Mouse (Mus musculus) midbrain, embryonic 16.5 days (tissue): ENCODE data around the gene Glul. TPM values are rescaled to one million over a fixed set of nuclear protein-coding genes. Genes with fewer than 3 reads are reported as not detected.

ENCODE experiments used
- ATAC-seq: fragments of 200-750 bp; cut with Nextera tagmentation; 2 replicates; pipeline ENCODE4 v1.8.0; 2017; ENCODE audit warnings: moderate TSS enrichment
- H3K27ac ChIP-seq: fragments of 300-500 bp; sonication (generic); 2 replicates; pipeline ENCODE4 v1.5.1; 2014; ENCODE audit warnings: mild to moderate bottlenecking, low read length, mixed read lengths
- H3K27me3 ChIP-seq: fragments of 300-500 bp; sonication (generic); 2 replicates; pipeline ENCODE4 v1.6.1; 2014; ENCODE audit warnings: low read depth, low read length, mixed read lengths; ENCODE audit not compliant: control insufficient read depth, insufficient read depth
- H3K36me3 ChIP-seq: fragments of 300-500 bp; sonication (generic); 2 replicates; pipeline ENCODE4 v1.6.1; 2014; ENCODE audit warnings: mild to moderate bottlenecking, low read length, moderate library complexity, mixed read lengths; ENCODE audit not compliant: control insufficient read depth, insufficient read depth
- H3K4me1 ChIP-seq: fragments of 300-500 bp; sonication (generic); 2 replicates; pipeline ENCODE4 v1.6.1; 2014; ENCODE audit warnings: mild to moderate bottlenecking, low read length, mixed read lengths; ENCODE audit not compliant: control insufficient read depth, insufficient read depth
- H3K4me2 ChIP-seq: fragments of 300-500 bp; sonication (generic); 2 replicates; pipeline ENCODE4 v1.6.1; 2014; ENCODE audit warnings: mild to moderate bottlenecking, low read length, mixed read lengths
- H3K4me3 ChIP-seq: fragments of 300-500 bp; sonication (generic); 2 replicates; pipeline ENCODE4 v1.5.1; 2014; ENCODE audit warnings: low read depth, mild to moderate bottlenecking, low read length, moderate library complexity, mixed read lengths
- H3K9ac ChIP-seq: fragments of 300-500 bp; sonication (generic); 2 replicates; pipeline ENCODE4 v1.6.1; 2014; ENCODE audit warnings: low read depth, low read length, mixed read lengths
- H3K9me3 ChIP-seq: fragments of 300-500 bp; sonication (generic); replicated peaks from 2 replicates; pipeline ENCODE4 v1.6.1; 2014; ENCODE audit warnings: mild to moderate bottlenecking, low read length, mixed read lengths; ENCODE audit not compliant: control insufficient read depth, poor library complexity, severe bottlenecking
- WGBS: fragments of 180-500 bp; shearing (Covaris S2); extraction: QIAGEN DNeasy Blood & Tissue Kit; methylation state at CpG from one replicate; pipeline ENCODE4 v1.1.7; 2014; 5-methylcytosine and 5-hydroxymethylcytosine counted together
- polyA plus RNA-seq: library from polyadenylated mRNA; unstranded; fragments of >200 nt; fragmentation: Nextera tagmentation; extraction: Ambion mirVana; gene quantifications from 2 replicates; pipeline ENCODE4 v1.2.1, GENCODE M21; 2015

Gene Glul
- polyA plus RNA-seq, 1 experiment from 2014 or later, result 159 TPM

- peaks cover 2% of the 10 kb centered on the region; the same call in 1 of the 2 replicates for H3K4me1 ChIP-seq
- no peaks in the 10 kb centered on the region for H3K9me3 ChIP-seq
- no peak overlapping the region for H3K27ac ChIP-seq
- H3K4me2 ChIP-seq, result no peak overlapping the region
- H3K36me3 ChIP-seq, result no peaks in the 10 kb centered on the region
- no peak overlapping the region for H3K4me3 ChIP-seq
- ATAC-seq, result no peak
- no peak overlapping the region for H3K9ac ChIP-seq
- peaks cover 4% of the 10 kb centered on the region; the same call in 1 of the 2 replicates for H3K27me3 ChIP-seq
- 64% methylated on average over 8 of the region's 8 CpGs for WGBS
Observed at GRCm38 (mm10) chr1:153894201-153894893, 5.4 kb upstream of the Glul start.

- 36% methylated on average over 5 of the region's 5 CpGs for whole genome bisulfite sequencing
Observed at GRCm38 (mm10) chr1:153894979-153895378, 4.8 kb upstream of the Glul start.

GRCm38 (mm10) chr1:153897196-153897595, 2.5 kb upstream of the Glul start:
- H3K4me1 ChIP-seq, result peaks cover 14% of the 10 kb centered on the region

More at GRCm38 (mm10) chr1:153894979-153895378, 4.8 kb upstream of the Glul start:
- peaks cover 4% of the 10 kb centered on the region; the same call in 1 of the 2 replicates for H3K27me3 ChIP-seq
- H3K9me3 ChIP-seq, result no peaks in the 10 kb centered on the region
- peaks cover 2% of the 10 kb centered on the region; the same call in 1 of the 2 replicates for H3K4me1 ChIP-seq
- H3K9ac ChIP-seq, result no peak overlapping the region
- no peak overlapping the region for H3K4me3 ChIP-seq
- no peak overlapping the region for H3K4me2 ChIP-seq
- H3K36me3 ChIP-seq, result no peaks in the 10 kb centered on the region
- H3K27ac ChIP-seq, result no peak overlapping the region
- ATAC-seq, result peak; percentile 10; the same call in 1 of the 2 replicates

GRCm38 (mm10) chr1:153898989-153899730, 584 bp upstream of the Glul start:
- 9% methylated on average over 22 of the region's 22 CpGs for WGBS
- Histone ChIP-seq H3K27ac (peak overlapping the region; percentile 99), H3K9me3 (no peaks in the 10 kb centered on the region), H3K4me3 (peak overlapping the region; percentile 77), H3K9ac (peak overlapping the region; percentile 95), H3K27me3 (no peaks in the 10 kb centered on the region), H3K36me3 (peaks cover 7% of the 10 kb centered on the region), H3K4me1 (peaks cover 25% of the 10 kb centered on the region), H3K4me2 (peak overlapping the region; percentile 91)
- ATAC-seq, result peak; percentile 70

More at GRCm38 (mm10) chr1:153897196-153897595, 2.5 kb upstream of the Glul start:
- no peak overlapping the region for H3K4me3 ChIP-seq
- no peak overlapping the region for H3K27ac ChIP-seq
- ATAC-seq, result no peak
- no peaks in the 10 kb centered on the region for H3K36me3 ChIP-seq
- H3K27me3 ChIP-seq, result peaks cover 4% of the 10 kb centered on the region; the same call in 1 of the 2 replicates
- 81% methylated on average over 8 of the region's 8 CpGs for WGBS
- no peaks in the 10 kb centered on the region for H3K9me3 ChIP-seq
- no peak overlapping the region for H3K4me2 ChIP-seq
- no peak overlapping the region for H3K9ac ChIP-seq

- H3K9ac ChIP-seq, result peak overlapping the region; percentile 95
- H3K27me3 ChIP-seq, result no peaks in the 10 kb centered on the region
- H3K36me3 ChIP-seq, result peaks cover 17% of the 10 kb centered on the region
- H3K27ac ChIP-seq, result peak overlapping the region; percentile 99
- H3K4me3 ChIP-seq, result peak overlapping the region; percentile 77
- peak; percentile 68 for ATAC-seq
- peaks cover 23% of the 10 kb centered on the region for H3K4me1 ChIP-seq
- H3K4me2 ChIP-seq, result peak overlapping the region; percentile 91
- 0% methylated on average over 36 of the region's 36 CpGs for WGBS
- no peaks in the 10 kb centered on the region for H3K9me3 ChIP-seq
Observed at GRCm38 (mm10) chr1:153900381-153900780, 637 bp downstream of the Glul start.

- Histone ChIP-seq H3K9ac (peak overlapping the region; percentile 95), H3K27me3 (no peaks in the 10 kb centered on the region), H3K4me3 (peak overlapping the region; percentile 77), H3K4me2 (peak overlapping the region; percentile 91), H3K9me3 (no peaks in the 10 kb centered on the region), H3K4me1 (peaks cover 23% of the 10 kb centered on the region), H3K27ac (peak overlapping the region; percentile 99), H3K36me3 (peaks cover 21% of the 10 kb centered on the region)
- WGBS, result 1% methylated on average over 25 of the region's 25 CpGs
- no peak for ATAC-seq
Observed at GRCm38 (mm10) chr1:153900860-153901730, 1.4 kb downstream of the Glul start.

GRCm38 (mm10) chr1:153903006-153903405, 3.3 kb downstream of the Glul start:
- Histone ChIP-seq H3K4me3 (no peak overlapping the region), H3K4me1 (peaks cover 23% of the 10 kb centered on the region), H3K36me3 (peaks cover 37% of the 10 kb centered on the region), H3K4me2 (peak overlapping the region; percentile 38), H3K9me3 (no peaks in the 10 kb centered on the region), H3K27me3 (no peaks in the 10 kb centered on the region), H3K27ac (no peak overlapping the region), H3K9ac (no peak overlapping the region)
- WGBS, result 59% methylated on average over 13 of the region's 13 CpGs
- ATAC-seq, result no peak

- Histone ChIP-seq H3K9ac (no peak overlapping the region), H3K36me3 (peaks cover 42% of the 10 kb centered on the region), H3K27me3 (no peaks in the 10 kb centered on the region), H3K27ac (no peak overlapping the region), H3K4me1 (peaks cover 23% of the 10 kb centered on the region), H3K4me2 (no peak overlapping the region), H3K9me3 (no peaks in the 10 kb centered on the region), H3K4me3 (no peak overlapping the region)
- WGBS, result 97% methylated on average over 14 of the region's 14 CpGs
- no peak for ATAC-seq
Observed at GRCm38 (mm10) chr1:153904236-153904635, 4.5 kb downstream of the Glul start.
